Mouse (Mus musculus) neural tube, embryonic 13.5 days (tissue): Measurements from ENCODE around the gene Parp3. TPM values are rescaled to one million over a fixed set of nuclear protein-coding genes. Genes with fewer than 3 reads are reported as not detected.
"Not testable (repeated sequence)": the region's sequence is repeated elsewhere in the genome, so short reads cannot be mapped to it uniquely, and the experiment has no call there.

ENCODE experiments used
- ATAC-seq: fragments of 200-750 bp; cut with Nextera tagmentation; 2 replicates; pipeline ENCODE4 v1.8.0; 2017; ENCODE audit warnings: low read depth, mild to moderate bottlenecking, moderate TSS enrichment, moderate library complexity
- H3K27ac ChIP-seq: fragments of 300-500 bp; sonication (generic); replicated peaks from 2 replicates; pipeline ENCODE4 v1.5.1; 2015; ENCODE audit warnings: moderate library complexity, mild to moderate bottlenecking, inconsistent platforms
- H3K27me3 ChIP-seq: fragments of 300-500 bp; sonication (generic); 2 replicates; pipeline ENCODE4 v1.6.1; 2015; ENCODE audit warnings: mild to moderate bottlenecking, inconsistent platforms
- H3K36me3 ChIP-seq: fragments of 300-500 bp; sonication (generic); 2 replicates; pipeline ENCODE4 v1.6.1; 2015; ENCODE audit warnings: mild to moderate bottlenecking, inconsistent platforms
- H3K4me1 ChIP-seq: fragments of 300-500 bp; sonication (generic); replicated peaks from 2 replicates; pipeline ENCODE4 v1.6.1; 2015; ENCODE audit warnings: inconsistent platforms
- H3K4me2 ChIP-seq: fragments of 300-500 bp; sonication (generic); 2 replicates; pipeline ENCODE4 v1.6.1; 2015; ENCODE audit warnings: inconsistent platforms, mild to moderate bottlenecking, moderate library complexity
- H3K4me3 ChIP-seq: fragments of 300-500 bp; sonication (generic); 2 replicates; pipeline ENCODE4 v1.5.1; 2015; ENCODE audit warnings: mild to moderate bottlenecking, inconsistent platforms
- H3K9ac ChIP-seq: fragments of 300-500 bp; sonication (generic); 2 replicates; pipeline ENCODE4 v1.6.1; 2015; ENCODE audit warnings: moderate library complexity, mild to moderate bottlenecking, inconsistent platforms
- H3K9me3 ChIP-seq: fragments of 300-500 bp; sonication (generic); 2 replicates; pipeline ENCODE4 v1.6.1; 2016; ENCODE audit warnings: inconsistent platforms
- WGBS: fragments of 180-500 bp; shearing (Covaris S2); methylation state at CpG from one replicate; pipeline ENCODE4 v1.1.7; 2015; 5-methylcytosine and 5-hydroxymethylcytosine counted together
- polyA plus RNA-seq: library from polyadenylated mRNA; unstranded; fragments of >200 nt; fragmentation: Nextera tagmentation; extraction: Ambion mirVana; gene quantifications from 2 replicates; pipeline ENCODE4 v1.2.1, GENCODE M21; 2015

Gene Parp3
- 1.3 TPM in 2 replicates for polyA plus RNA-seq

DNA sequence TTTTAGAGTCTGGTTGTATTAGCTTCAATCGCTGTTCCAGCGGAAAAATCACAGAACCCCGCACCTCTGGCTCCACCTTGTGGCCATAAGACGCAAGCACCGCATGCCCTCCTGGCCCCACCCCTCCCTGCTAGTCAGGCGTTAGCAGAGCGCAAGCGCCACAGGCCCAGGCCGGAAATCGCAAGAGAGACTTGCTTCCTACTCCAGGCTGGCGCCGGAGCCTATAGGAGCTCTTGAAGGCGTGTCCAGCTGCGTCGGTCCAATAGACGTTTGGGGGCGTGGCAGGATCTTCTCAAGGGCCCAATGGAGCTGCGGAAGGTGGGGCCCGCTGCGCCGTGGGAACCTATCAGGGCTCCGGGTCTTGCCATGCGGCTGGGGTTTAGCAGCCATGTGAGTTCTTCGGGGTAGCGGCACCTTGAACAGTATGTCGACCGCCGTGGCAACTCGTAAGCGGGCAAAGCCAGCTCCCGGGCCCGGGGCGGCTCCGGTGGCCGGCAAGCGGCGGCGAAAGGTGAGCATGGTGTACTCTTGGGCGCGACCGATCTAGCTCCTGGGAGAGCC is at the start of gene Parp3:
Gene Parp3 (minus strand): TSS at position 26 of the 561 bp plus-strand sequence.
- Histone ChIP-seq H3K27ac (peak within 1 kb of the TSS; percentile 18; the same call in 1 of the 2 replicates), H3K36me3 (peaks cover 20% of the 10 kb centered on the region), H3K9me3 (no peaks in the 10 kb centered on the region), H3K27me3 (no peaks in the 10 kb centered on the region), H3K4me2 (peak within 1 kb of the TSS; percentile 99), H3K9ac (peak within 1 kb of the TSS; percentile 79), H3K4me3 (peak within 1 kb of the TSS; percentile 67), H3K4me1 (peaks cover 41% of the 10 kb centered on the region)
- 0% methylated on average over 41 of the region's 41 CpGs for WGBS
- ATAC-seq, result peak; percentile 98

DNA sequence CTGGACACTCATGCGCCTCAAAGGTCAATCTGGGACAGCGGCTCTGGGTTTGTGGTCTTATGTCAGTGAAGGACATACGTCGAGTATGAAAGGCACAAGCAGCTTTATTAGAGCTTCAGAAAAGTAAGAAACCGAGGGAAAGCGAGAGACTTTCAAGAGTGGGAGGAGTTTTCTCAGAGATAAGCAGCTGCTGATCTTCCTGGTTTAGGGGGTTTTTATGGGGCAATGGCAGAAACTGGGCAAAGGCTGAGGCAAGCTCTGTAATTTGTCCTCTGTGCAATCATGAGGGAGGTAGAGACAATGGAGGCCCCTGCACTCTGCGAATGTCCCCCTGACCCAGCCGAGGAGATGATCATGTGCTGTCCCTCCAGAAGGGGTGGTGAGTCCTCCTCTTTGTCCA is 43.2 kb upstream of the Parp3 start:
- 76% methylated on average over 8 of the region's 8 CpGs for WGBS
- H3K4me3 ChIP-seq, result no peak overlapping the region
- no peak overlapping the region for H3K27ac ChIP-seq
- H3K4me2 ChIP-seq, result no peak overlapping the region
- no peak for ATAC-seq
- H3K27me3 ChIP-seq, result no peaks in the 10 kb centered on the region
- H3K9me3 ChIP-seq, result no peaks in the 10 kb centered on the region
- H3K4me1 ChIP-seq, result no peaks in the 10 kb centered on the region
- no peaks in the 10 kb centered on the region for H3K36me3 ChIP-seq
- H3K9ac ChIP-seq, result no peak overlapping the region

DNA sequence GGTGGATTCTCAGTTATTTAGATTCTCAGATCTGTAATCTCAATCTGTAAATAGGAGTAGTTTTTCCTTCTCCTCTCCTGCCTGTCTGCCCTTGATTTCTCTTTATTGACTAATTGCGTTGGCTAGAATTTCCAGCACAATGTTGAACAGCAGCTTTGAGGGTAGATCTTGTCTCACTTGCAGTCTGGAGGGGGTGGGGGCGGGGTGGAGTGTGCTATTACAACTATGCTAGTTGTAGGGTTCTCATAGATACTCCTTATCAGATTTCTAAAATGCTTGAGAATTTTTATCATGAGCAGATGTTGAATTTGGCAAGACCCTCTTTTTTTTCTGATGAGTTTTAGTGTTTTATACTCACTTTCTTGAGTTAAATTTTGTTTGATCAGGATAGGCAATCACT is 42.7 kb upstream of the Parp3 start:
- Histone ChIP-seq H3K4me2 (no peak overlapping the region), H3K9ac (no peak overlapping the region), H3K4me1 (no peaks in the 10 kb centered on the region), H3K4me3 (no peak overlapping the region), H3K27ac (no peak overlapping the region), H3K27me3 (no peaks in the 10 kb centered on the region), H3K9me3 (no peaks in the 10 kb centered on the region), H3K36me3 (no peaks in the 10 kb centered on the region)
- no peak for ATAC-seq
- 78% methylated on average over 2 of the region's 2 CpGs for WGBS

GRCm38 (mm10) chr9:106514273-106514672 is 37.5 kb upstream of the Parp3 start, which contains the start of gene Iqcf5:
TSS of gene Iqcf5 (plus strand) at chr9:106514573.
- H3K4me3 ChIP-seq, result no peak within 1 kb of the TSS
- 86% methylated on average over 4 of the region's 4 CpGs for whole genome bisulfite sequencing
- no peak for ATAC-seq
- no peak within 1 kb of the TSS for H3K27ac ChIP-seq
- no peaks in the 10 kb centered on the region for H3K4me1 ChIP-seq
- H3K9me3 ChIP-seq, result no peaks in the 10 kb centered on the region
- H3K27me3 ChIP-seq, result no peaks in the 10 kb centered on the region
- no peaks in the 10 kb centered on the region for H3K36me3 ChIP-seq
- no peak within 1 kb of the TSS for H3K9ac ChIP-seq
- no peak within 1 kb of the TSS for H3K4me2 ChIP-seq

GRCm38 (mm10) chr9:106513566-106513965 is 36.8 kb upstream of the Parp3 start:
- H3K36me3 ChIP-seq, result no peaks in the 10 kb centered on the region
- 74% methylated on average over 6 of the region's 6 CpGs for WGBS
- ATAC-seq, result no peak
- H3K9me3 ChIP-seq, result no peaks in the 10 kb centered on the region
- H3K4me3 ChIP-seq, result no peak overlapping the region
- H3K4me1 ChIP-seq, result no peaks in the 10 kb centered on the region
- H3K4me2 ChIP-seq, result no peak overlapping the region
- H3K27me3 ChIP-seq, result no peaks in the 10 kb centered on the region
- no peak overlapping the region for H3K9ac ChIP-seq
- H3K27ac ChIP-seq, result no peak overlapping the region

DNA sequence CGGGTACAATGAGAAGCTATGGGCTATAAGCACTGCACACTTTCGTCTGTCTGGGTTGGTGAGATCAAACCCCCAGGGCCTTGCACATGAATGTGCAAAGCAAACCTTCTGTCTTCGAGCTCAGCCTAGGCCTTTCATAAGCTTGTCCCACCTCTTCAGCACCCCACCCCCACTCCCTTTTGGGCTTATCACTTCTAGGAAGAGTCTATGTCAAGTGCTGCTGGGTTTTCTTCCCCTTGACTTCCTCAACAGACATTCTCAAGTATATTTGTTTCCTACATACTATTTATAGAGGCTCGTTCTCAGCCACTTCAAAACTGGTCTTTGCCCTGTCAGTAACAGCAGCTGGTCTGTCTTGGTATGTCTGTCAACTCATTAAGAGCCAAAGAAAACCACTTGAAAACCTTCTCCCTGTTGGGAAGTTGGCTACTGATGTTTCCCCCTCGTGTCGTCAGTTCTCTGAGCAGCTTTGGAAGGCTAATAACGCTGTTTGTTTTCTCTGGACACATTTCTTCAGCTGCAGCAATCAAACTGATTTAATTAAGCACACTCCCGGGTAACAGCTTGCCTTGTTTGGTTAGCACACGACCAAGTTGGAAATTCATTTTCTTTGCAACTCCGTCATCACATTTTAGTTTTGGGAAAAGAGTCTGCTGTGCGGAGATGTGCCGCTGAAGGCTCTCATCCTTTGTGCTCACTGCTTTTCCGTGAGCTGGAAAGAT is 36.1 kb upstream of the Parp3 start:
- no peaks in the 10 kb centered on the region for H3K9me3 ChIP-seq
- no peak overlapping the region for H3K4me2 ChIP-seq
- 73% methylated on average over 13 of the region's 13 CpGs for WGBS
- H3K27ac ChIP-seq, result no peak overlapping the region
- no peak overlapping the region for H3K9ac ChIP-seq
- no peak for ATAC-seq
- H3K4me1 ChIP-seq, result no peaks in the 10 kb centered on the region
- no peak overlapping the region for H3K4me3 ChIP-seq
- H3K36me3 ChIP-seq, result no peaks in the 10 kb centered on the region
- H3K27me3 ChIP-seq, result no peaks in the 10 kb centered on the region

GRCm38 (mm10) chr9:106509356-106509755 is 32.6 kb upstream of the Parp3 start:
- WGBS, result 95% methylated on average over 10 of the region's 10 CpGs
- no peak for ATAC-seq
- Histone ChIP-seq H3K4me1 (no peaks in the 10 kb centered on the region), H3K36me3 (no peaks in the 10 kb centered on the region), H3K27me3 (no peaks in the 10 kb centered on the region), H3K27ac (no peak overlapping the region), H3K4me2 (no peak overlapping the region), H3K9ac (no peak overlapping the region), H3K4me3 (no peak overlapping the region), H3K9me3 (no peaks in the 10 kb centered on the region)

DNA sequence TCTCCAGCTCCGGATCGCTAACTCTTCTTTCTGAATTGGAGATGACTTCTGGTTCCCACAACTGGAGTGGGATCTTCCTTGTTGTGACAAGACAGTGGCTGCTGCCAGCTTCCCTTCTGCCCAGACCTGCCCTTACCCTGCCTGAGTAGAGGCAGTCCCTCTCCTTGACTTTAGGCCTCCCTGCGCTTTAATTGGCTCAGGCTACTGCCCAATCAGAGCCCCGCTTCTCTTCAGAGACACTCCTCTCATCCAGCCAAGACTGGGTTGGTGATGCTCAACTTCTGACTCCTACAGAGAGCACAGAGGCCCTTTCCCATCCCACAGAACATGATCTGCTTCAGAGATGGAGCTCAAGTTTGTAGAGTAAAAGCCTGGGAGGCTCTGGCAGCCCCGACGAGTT is 27.5 kb upstream of the Parp3 start:
- no peak overlapping the region for H3K9ac ChIP-seq
- no peaks in the 10 kb centered on the region for H3K36me3 ChIP-seq
- WGBS, result 79% methylated on average over 6 of the region's 6 CpGs
- no peak overlapping the region for H3K4me2 ChIP-seq
- H3K27me3 ChIP-seq, result no peaks in the 10 kb centered on the region
- ATAC-seq, result no peak
- no peak overlapping the region for H3K4me3 ChIP-seq
- H3K27ac ChIP-seq, result no peak overlapping the region
- no peaks in the 10 kb centered on the region for H3K9me3 ChIP-seq
- H3K4me1 ChIP-seq, result no peaks in the 10 kb centered on the region

DNA sequence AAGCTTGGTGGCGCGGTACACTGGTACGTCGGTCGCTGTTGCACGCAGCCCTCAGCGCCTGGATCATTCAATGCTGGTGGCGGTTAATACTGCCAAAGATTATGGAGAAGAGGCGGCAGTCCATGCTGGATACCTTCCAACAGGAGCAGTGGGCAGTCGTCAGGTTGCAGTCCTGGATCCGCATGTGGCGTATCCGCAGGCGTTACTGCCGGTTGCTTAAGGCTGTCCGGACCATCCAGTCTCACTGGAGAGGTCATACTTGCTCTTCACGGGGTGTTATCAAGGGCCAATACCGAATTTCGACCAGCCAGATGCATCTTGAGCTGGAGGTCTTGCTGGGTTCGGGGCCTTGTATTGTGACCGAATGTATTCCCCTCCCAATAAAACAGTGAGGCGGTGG is 25.1 kb upstream of the Parp3 start:
- Histone ChIP-seq H3K4me2 (no peak overlapping the region), H3K27ac (no peak overlapping the region), H3K9me3 (no peaks in the 10 kb centered on the region), H3K36me3 (no peaks in the 10 kb centered on the region), H3K27me3 (no peaks in the 10 kb centered on the region), H3K4me3 (no peak overlapping the region), H3K4me1 (no peaks in the 10 kb centered on the region), H3K9ac (no peak overlapping the region)
- ATAC-seq, result no peak
- WGBS, result 87% methylated on average over 22 of the region's 22 CpGs

DNA sequence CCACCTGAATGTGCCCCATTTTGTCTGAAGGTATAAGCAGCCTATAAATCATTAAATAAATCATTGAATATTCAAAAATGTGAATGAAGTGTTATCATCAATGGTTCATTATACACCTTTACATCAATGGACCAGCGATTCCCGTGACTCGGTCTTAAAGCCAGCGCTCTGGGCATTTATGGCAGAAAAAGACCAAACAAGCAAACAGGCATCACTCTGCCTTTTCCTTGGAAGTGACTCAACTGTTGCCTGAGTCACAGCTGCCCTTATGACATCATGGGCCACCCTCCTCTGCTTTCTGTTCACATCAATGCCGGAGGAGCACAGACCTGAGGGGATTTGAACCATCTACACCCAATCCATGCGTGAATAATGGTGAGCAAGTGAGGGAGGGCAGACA is 22.9 kb upstream of the Parp3 start, which contains the start of gene Iqcf1:
Gene Iqcf1 (plus strand): TSS at position 301 of the 400 bp plus-strand sequence.
- Histone ChIP-seq H3K4me2 (no peak within 1 kb of the TSS), H3K27me3 (no peaks in the 10 kb centered on the region), H3K9me3 (no peaks in the 10 kb centered on the region), H3K4me3 (no peak within 1 kb of the TSS), H3K4me1 (no peaks in the 10 kb centered on the region), H3K36me3 (no peaks in the 10 kb centered on the region), H3K27ac (no peak within 1 kb of the TSS), H3K9ac (no peak within 1 kb of the TSS)
- WGBS, result 94% methylated on average over 6 of the region's 6 CpGs
- no peak for ATAC-seq

DNA sequence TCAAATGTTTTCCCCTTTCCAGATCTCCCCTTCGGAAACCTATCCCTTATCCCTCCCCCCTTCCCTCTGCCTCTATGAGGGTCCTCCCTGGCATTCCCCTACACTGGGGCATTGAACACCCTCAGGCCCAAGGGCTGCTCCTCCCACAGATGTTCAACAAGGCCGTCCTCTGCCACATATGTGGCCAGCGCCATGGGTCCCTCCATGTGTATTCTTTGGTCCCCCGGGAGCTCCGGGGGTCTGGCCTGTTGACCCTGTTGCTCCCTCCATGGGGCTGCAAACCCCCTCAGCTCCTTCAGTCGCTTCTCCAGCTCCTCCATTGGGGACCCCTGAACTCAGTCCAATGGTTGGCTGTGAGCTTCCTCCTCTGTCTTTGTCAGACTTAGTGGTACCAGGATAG is 10.9 kb upstream of the Parp3 start:
- not testable (repeated sequence) for ATAC-seq, H3K9ac ChIP-seq, H3K4me2 ChIP-seq, H3K4me1 ChIP-seq, H3K9me3 ChIP-seq, H3K4me3 ChIP-seq, H3K27ac ChIP-seq, H3K27me3 ChIP-seq
- H3K36me3 ChIP-seq, result peaks cover 40% of the 10 kb centered on the region
- WGBS, result 83% methylated on average over 6 of the region's 6 CpGs

GRCm38 (mm10) chr9:106485076-106485475 is 8.3 kb upstream of the Parp3 start:
- 84% methylated on average over 10 of the region's 10 CpGs for WGBS
- peaks cover 57% of the 10 kb centered on the region for H3K36me3 ChIP-seq
- ATAC-seq, result no peak

More at GRCm38 (mm10) chr9:106485076-106485475, 8.3 kb upstream of the Parp3 start:
- H3K4me1 ChIP-seq, result no peaks in the 10 kb centered on the region
- no peak overlapping the region for H3K27ac ChIP-seq
- H3K9ac ChIP-seq, result no peak overlapping the region
- no peak overlapping the region for H3K4me2 ChIP-seq
- H3K9me3 ChIP-seq, result no peaks in the 10 kb centered on the region
- H3K4me3 ChIP-seq, result no peak overlapping the region
- H3K27me3 ChIP-seq, result no peaks in the 10 kb centered on the region
